Mouse (Mus musculus) naive thymus-derived CD4-positive, alpha-beta T cell, adult 5 months (primary cell): ENCODE data around the gene Sult1a1. TPM values are rescaled to one million over a fixed set of nuclear protein-coding genes. Genes with fewer than 3 reads are reported as not detected.

Source experiments
- polyA plus RNA-seq: library from polyadenylated mRNA; unstranded; fragments of 100-300 nt; shearing (Covaris generic); gene quantifications from one replicate; pipeline ENCODE4 v1.2.1, GENCODE M21; 2017

The Sult1a1 gene
- 0.36 TPM for polyA plus RNA-seq

DNA sequence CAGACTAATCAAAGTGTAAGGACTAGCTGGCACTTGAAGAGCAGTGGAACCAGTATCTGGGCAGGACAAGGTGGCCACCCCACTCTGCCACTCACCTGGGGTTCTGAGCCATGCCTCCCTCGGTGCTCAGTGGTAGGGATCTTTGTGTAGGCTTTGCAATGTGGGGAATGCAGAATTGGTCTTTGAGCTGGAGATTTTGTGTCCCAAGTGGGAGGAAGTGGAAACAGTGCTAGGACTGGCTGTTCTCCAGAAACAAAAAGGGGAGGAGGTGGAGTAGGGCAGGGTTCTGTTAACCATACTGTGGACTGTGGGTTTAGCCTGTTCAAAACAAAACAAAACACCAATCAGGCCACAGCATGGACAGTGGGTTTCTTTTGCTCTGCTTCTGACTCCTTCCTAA lies at the start of gene Sult1a1:
Gene Sult1a1, minus strand, starts transcription at position 226 of the 400 bp plus-strand sequence.

DNA sequence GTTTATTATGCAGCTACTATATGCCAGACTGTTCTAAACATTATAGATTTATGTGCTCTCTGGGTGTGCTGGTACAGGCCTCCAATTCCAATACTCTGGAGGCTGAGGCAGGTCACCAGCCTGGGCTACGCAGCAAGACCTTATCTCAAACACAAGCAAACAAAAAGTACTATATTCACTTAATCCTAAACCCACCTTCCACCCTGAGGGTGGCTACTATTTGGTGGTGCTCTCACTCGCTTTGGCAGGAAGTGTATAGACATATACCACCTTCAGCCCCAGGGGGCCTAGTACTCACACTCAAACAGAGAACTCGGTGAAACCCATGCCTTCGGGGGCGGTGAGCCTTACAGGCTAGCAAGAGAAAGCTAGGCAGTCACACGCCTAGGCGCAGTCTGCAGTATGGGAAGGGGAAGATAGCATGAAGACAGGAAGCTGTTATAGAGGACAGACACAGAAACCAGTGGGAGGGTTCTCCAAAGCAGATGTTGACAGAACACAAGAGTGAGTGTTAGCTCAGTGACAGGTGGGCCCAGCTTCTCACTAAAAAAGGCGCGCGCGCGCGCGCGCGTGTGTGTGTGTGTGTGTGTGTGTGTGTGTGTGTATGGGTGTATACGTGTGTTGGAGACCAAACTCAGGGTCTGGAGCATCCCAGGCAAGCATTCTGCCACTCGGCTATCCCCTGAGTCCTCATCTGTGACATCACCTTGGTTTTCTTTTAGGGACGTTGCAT lies 31.4 kb upstream of the Sult1a1 start, which contains the start of gene Coro1a:
Gene Coro1a, minus strand, starts transcription at position 346 of the 733 bp plus-strand sequence.

DNA sequence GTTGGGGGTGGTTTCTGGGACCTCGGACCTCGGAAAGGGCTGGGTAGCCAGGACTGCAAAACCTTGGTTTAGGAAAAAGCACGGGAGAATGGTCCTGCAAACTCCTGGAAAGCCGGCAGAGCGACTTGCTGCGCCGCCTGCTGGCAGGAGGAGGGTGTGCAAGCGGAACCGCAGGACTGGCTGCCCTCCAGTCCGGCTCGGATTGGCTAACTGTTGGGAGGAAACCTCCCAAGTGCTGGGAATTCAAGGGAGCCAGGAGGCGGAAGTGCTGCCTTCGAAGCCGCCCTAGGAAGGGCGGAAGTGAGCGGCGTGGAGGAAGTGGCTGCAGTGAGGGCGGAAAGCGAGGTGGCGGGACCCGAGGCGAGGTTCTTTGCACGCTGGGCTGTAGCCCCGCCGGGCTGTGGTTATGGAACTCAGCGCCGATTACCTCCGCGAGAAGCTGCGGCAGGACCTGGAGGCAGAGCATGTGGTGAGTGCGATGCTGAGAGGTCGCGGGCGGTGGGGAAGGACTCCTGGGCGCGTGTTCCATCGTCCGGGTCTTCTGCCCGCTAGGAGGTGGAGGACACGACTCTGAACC lies 19.5 kb upstream of the Sult1a1 start, which contains the start of gene Slx1b:
Gene Slx1b, minus strand, starts transcription at position 154 of the 577 bp plus-strand sequence.

DNA sequence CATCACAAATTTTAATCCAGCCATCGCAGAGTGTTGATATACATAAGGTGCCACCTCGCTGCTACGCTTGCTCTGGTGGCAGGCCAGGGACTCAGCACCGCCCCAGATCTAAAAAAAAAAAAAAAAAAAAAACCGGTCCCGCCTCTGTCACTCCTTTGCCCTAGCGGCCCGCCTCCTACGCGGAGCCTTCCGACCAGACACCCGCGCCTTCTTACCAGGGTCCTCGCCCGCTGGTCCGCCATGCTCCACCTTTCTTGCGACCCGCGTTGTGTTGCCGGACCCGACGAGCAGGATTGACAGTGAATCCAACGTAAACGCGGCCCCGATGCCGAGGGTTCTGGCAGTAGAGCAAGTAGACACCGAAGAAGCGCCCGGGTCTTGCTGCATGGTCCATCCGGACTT lies 19.0 kb upstream of the Sult1a1 start, which contains the start of gene Bola2:
Gene Bola2, plus strand, starts transcription at position 192 of the 402 bp plus-strand sequence.

DNA sequence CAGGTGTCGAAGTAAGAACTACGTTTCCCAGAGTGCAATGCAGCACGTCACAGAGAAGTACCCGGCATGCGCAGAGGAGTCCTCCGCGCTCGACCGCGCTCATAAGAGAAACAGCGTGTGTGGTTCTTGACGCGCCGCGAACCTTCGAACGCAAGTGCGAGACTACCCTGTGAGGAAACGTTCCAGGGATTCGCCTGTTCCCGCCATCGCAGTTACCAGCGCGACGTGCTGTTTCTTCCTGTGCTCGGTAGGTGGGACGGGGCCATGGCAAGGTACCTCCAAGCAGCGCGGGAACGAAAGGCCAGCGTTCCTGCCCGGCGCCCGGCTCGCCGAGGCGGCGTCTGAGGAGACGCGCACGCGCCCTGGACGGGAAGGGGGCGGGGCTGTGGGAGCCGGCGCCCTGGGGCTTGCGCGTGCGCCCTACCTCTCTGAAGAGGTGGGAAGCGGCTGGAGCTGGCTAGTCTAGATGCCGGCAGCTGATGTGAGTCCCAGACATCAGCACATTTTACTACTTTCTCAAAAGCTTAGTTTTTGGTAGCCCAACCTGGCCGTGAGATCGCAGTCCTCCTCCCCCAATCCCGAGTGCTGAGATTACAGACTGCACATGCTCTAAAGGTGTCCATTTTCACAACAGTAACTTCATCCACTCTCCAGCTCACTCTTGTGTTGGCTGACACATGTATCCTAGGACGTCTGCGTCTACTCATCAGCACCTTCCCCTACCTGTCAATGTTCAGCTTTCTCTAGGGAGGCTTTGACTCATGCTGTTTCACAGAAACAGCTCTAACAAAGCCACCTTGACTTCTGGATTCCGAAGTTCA lies 26.8 kb downstream of the Sult1a1 start, which contains the start of gene Sgf29:
Gene Sgf29, plus strand, starts transcription at position 79 of the 821 bp plus-strand sequence.

DNA sequence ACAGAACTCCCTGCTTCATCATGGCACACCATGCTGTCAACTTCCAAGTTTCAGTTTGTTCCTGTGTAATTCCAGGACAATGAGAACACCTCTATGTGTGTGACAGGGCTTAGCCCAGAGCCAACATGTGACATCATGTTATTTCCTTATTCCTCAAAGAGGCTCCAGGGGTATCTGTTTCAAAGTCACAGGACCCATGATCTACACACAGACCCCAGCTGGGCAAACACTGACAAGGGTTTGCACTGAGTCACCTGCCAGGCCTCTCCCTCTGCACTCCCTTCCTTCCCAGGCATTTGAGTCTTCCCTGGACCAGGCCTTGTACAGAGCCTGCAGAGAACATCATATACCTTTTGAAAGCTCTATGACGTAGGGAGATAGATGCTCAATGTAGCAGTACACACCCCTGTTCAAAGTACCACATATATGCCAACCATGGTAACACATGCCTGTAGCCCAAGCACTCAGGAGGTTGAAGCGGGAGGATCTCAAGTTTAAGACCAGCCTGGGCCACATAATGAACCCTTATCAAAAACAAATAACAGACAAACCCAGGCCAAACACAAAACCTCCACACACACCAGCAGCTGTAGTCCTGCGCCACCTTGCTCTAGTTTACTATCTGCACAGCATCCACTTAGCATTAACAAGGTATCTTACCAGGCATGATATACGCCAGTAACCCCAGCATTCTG lies 45.3 kb downstream of the Sult1a1 start, which contains the start of gene Nupr1:
Gene Nupr1, minus strand, starts transcription at position 38 of the 695 bp plus-strand sequence.

Other genes starting within 250 kb of the Sult1a1 start
- gene Rabep2, start 247.7 kb downstream of the Sult1a1 start, polyA plus RNA-seq, result 35.8 TPM
- gene Atp2a1, start 213.3 kb downstream of the Sult1a1 start, polyA plus RNA-seq, result 0.47 TPM
- 28.4 TPM for gene Sh2b1, start 201.0 kb downstream of the Sult1a1 start, polyA plus RNA-seq
- 50.0 TPM for gene Tufm, start 189.1 kb downstream of the Sult1a1 start, polyA plus RNA-seq
- gene Atxn2l, start 173.0 kb downstream of the Sult1a1 start, polyA plus RNA-seq, result 109 TPM
- 166 TPM for gene Eif3c, start 110.0 kb downstream of the Sult1a1 start, polyA plus RNA-seq
- 1.1 TPM for gene Apobr, start 91.5 kb downstream of the Sult1a1 start, polyA plus RNA-seq
- 54.1 TPM for gene Cln3, start 90.6 kb downstream of the Sult1a1 start, polyA plus RNA-seq
- not detected for gene Il27, start 81.5 kb downstream of the Sult1a1 start, polyA plus RNA-seq
- not detected for gene Nupr1, start 45.6 kb downstream of the Sult1a1 start, polyA plus RNA-seq
- 89.1 TPM for gene Sgf29, start 27.1 kb downstream of the Sult1a1 start, polyA plus RNA-seq
- gene Bola2, start 19.0 kb upstream of the Sult1a1 start, polyA plus RNA-seq, result 80.9 TPM
- 3.5 TPM for gene Slx1b, start 19.4 kb upstream of the Sult1a1 start, polyA plus RNA-seq
- 2,123 TPM for gene Coro1a, start 31.4 kb upstream of the Sult1a1 start, polyA plus RNA-seq
- gene Mapk3, start 83.2 kb upstream of the Sult1a1 start, polyA plus RNA-seq, result 20.2 TPM
- 0.81 TPM for gene Gdpd3, start 89.9 kb upstream of the Sult1a1 start, polyA plus RNA-seq
- 416 TPM for gene Ypel3, start 100.5 kb upstream of the Sult1a1 start, polyA plus RNA-seq
- 5.2 TPM for gene Tbx6, start 105.1 kb upstream of the Sult1a1 start, polyA plus RNA-seq
- gene Ppp4c, start 116.1 kb upstream of the Sult1a1 start, polyA plus RNA-seq, result 341 TPM
- gene Fam57b, start 121.2 kb upstream of the Sult1a1 start, polyA plus RNA-seq, result not detected
- not detected for gene 4930451I11Rik, start 155.2 kb upstream of the Sult1a1 start, polyA plus RNA-seq
- gene Doc2a, start 171.0 kb upstream of the Sult1a1 start, polyA plus RNA-seq, result not detected
- 10.0 TPM for gene Hirip3, start 185.5 kb upstream of the Sult1a1 start, polyA plus RNA-seq
- gene Ino80e, start 185.9 kb upstream of the Sult1a1 start, polyA plus RNA-seq, result 49.0 TPM
- 44.2 TPM for gene Taok2, start 208.3 kb upstream of the Sult1a1 start, polyA plus RNA-seq
- 32.2 TPM for gene Tmem219, start 246.5 kb upstream of the Sult1a1 start, polyA plus RNA-seq